Mouse (Mus musculus): Measurements from ENCODE around the gene Fgfrl1. TPM values are rescaled to one million over a fixed set of nuclear protein-coding genes. Genes with fewer than 3 reads are reported as not detected.
"Not testable (repeated sequence)": the region's sequence is repeated elsewhere in the genome, so short reads cannot be mapped to it uniquely, and the experiment has no call there.

Gene Fgfrl1
- polyA plus RNA-seq, 1 experiment from 2014 or later = 21.8 TPM

GRCm38 (mm10) chr5:108742596-108742995, 50.4 kb downstream of the Fgfrl1 start:
- no peaks in the 10 kb centered on the region for H3K27me3 ChIP-seq (replicated peaks)
- H3K36me3 ChIP-seq = no peaks in the 10 kb centered on the region
- ATAC-seq = no peak
- H3K4me1 ChIP-seq (replicated peaks) = no peaks in the 10 kb centered on the region
- H3K27ac ChIP-seq = no peak overlapping the region
- H3K4me3 ChIP-seq (replicated peaks) = no peak overlapping the region
- no peak overlapping the region for H3K4me2 ChIP-seq (replicated peaks)
- no peaks in the 10 kb centered on the region for H3K9me3 ChIP-seq
- no peak overlapping the region for H3K9ac ChIP-seq
- 63% methylated on average over 2 of the region's 2 CpGs for WGBS

DNA sequence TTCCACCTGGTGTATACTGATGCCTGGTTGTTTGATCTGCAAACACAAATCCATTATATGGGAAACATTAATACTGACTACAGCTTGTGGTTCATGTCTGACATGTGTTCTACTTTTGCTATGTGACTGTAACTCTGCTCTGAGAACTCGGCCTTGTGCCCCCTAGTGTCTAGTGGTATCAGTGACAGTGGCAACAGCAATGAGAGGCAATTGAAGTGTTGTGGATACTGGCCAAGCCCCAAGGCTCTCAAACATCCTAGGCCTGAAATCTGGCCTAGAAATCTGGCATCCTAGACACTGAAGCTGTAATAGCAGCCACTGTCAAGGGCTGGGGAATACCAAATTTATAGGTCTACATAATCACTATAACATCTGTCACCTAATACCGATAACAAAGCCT, 51.7 kb downstream of the Fgfrl1 start:
- no peaks in the 10 kb centered on the region for H3K4me1 ChIP-seq (replicated peaks)
- 58% methylated on average over 2 of the region's 2 CpGs for WGBS
- no peak overlapping the region for H3K4me2 ChIP-seq (replicated peaks)
- H3K27ac ChIP-seq = no peak overlapping the region
- no peak overlapping the region for H3K9ac ChIP-seq
- no peak overlapping the region for H3K4me3 ChIP-seq (replicated peaks)
- no peak for ATAC-seq
- H3K27me3 ChIP-seq (replicated peaks) = no peaks in the 10 kb centered on the region
- no peaks in the 10 kb centered on the region for H3K9me3 ChIP-seq
- H3K36me3 ChIP-seq = no peaks in the 10 kb centered on the region

- no peaks in the 10 kb centered on the region for H3K4me1 ChIP-seq (replicated peaks)
- no peaks in the 10 kb centered on the region for H3K9me3 ChIP-seq
- H3K4me2 ChIP-seq (replicated peaks) = no peak overlapping the region
- no peaks in the 10 kb centered on the region for H3K27me3 ChIP-seq (replicated peaks)
- ATAC-seq = peak; percentile 84
- no peak overlapping the region for H3K4me3 ChIP-seq (replicated peaks)
- no peaks in the 10 kb centered on the region for H3K36me3 ChIP-seq
- no peak overlapping the region for H3K9ac ChIP-seq
- H3K27ac ChIP-seq = no peak overlapping the region
- 76% methylated on average over 3 of the region's 3 CpGs for WGBS
Observed at GRCm38 (mm10) chr5:108744629-108745028, 52.4 kb downstream of the Fgfrl1 start.

DNA sequence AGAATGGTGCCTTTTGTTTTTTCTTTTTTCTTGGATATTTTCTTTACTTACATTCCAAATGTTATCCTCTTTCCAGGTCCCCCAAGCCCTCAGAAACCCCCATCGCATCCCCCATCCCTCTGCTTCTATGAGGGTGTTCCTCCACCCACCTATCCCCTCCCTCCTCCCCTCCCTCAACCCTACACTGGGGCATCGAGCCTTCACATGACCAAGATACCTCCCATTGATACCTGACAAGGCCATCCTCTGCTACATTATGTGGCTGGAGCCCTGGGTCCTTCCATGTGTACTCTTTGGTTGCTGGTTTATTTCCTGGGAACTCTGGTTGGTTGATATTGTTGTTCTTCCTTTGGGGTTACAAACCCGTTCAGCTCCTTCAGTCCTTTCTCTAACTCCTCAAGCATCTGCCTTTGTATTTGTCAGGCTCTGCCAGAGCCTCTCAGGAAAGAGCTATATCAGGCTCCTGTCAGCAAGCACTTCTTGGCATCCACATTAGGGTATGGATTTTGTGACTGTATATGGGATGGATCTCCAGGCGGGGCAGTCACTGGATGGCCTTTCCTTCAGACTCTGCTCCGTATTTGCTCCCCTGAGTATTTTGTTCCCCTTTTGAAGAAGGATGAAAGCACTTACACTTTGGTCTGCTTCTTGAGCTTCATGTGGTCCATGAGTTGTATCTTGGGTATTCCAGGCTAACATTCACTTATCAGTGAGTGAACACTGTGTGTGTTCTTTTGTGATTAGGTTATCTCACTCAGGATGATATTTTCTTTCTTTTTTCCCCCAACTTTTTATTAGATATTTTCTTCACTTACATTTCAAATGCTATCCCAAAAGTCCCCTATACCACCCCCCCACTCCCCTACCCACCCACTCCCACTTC, 58.4 kb downstream of the Fgfrl1 start:
- Histone ChIP-seq H3K4me3 (replicated peaks) (no peak overlapping the region), H3K9ac (no peak overlapping the region), H3K9me3 (no peaks in the 10 kb centered on the region), H3K4me1 (replicated peaks) (no peaks in the 10 kb centered on the region), H3K27me3 (replicated peaks) (no peaks in the 10 kb centered on the region), H3K27ac (no peak overlapping the region), H3K4me2 (replicated peaks) (no peak overlapping the region), H3K36me3 (no peaks in the 10 kb centered on the region)
- 78% methylated on average over 5 of the region's 5 CpGs for WGBS
- ATAC-seq = no peak

GRCm38 (mm10) chr5:108751258-108751657, 59.1 kb downstream of the Fgfrl1 start:
- H3K27me3 ChIP-seq (replicated peaks); H3K36me3 ChIP-seq; H3K4me1 ChIP-seq (replicated peaks); H3K4me3 ChIP-seq (replicated peaks); H3K9me3 ChIP-seq; H3K4me2 ChIP-seq (replicated peaks); ATAC-seq; H3K27ac ChIP-seq; H3K9ac ChIP-seq: not testable (repeated sequence)
- WGBS = 82% methylated on average over 4 of the region's 4 CpGs

Other genes starting within 250 kb of the Fgfrl1 start
- gene Mfsd7a, start 243.5 kb upstream of the Fgfrl1 start, polyA plus RNA-seq (2015; fragmentation: Nextera tagmentation; extraction: Ambion mirVana) = 0.16 and 0.38 TPM in 2 replicates
- gene Pcgf3, start 231.2 kb upstream of the Fgfrl1 start, polyA plus RNA-seq (2015; fragmentation: Nextera tagmentation; extraction: Ambion mirVana) = 18.0 and 19.5 TPM in 2 replicates
- 3.0 and 3.3 TPM in 2 replicates for gene Cplx1, start 142.4 kb upstream of the Fgfrl1 start, polyA plus RNA-seq (2015; fragmentation: Nextera tagmentation; extraction: Ambion mirVana)
- gene Gak, start 62.6 kb upstream of the Fgfrl1 start, polyA plus RNA-seq (2015; fragmentation: Nextera tagmentation; extraction: Ambion mirVana) = 63.4 and 70.1 TPM in 2 replicates
- 23.4 and 27.1 TPM in 2 replicates for gene Tmem175, start 62.6 kb upstream of the Fgfrl1 start, polyA plus RNA-seq (2015; fragmentation: Nextera tagmentation; extraction: Ambion mirVana)
- 12.0 and 12.8 TPM in 2 replicates for gene Idua, start 32.1 kb upstream of the Fgfrl1 start, polyA plus RNA-seq (2015; fragmentation: Nextera tagmentation; extraction: Ambion mirVana)
- gene Dgkq, start 22.7 kb upstream of the Fgfrl1 start, polyA plus RNA-seq (2015; fragmentation: Nextera tagmentation; extraction: Ambion mirVana) = 11.1 and 11.2 TPM in 2 replicates
- gene Slc26a1, start 16.8 kb upstream of the Fgfrl1 start, polyA plus RNA-seq (2015; fragmentation: Nextera tagmentation; extraction: Ambion mirVana) = 3.6 and 4.9 TPM in 2 replicates
- gene Rnf212, start 82.6 kb downstream of the Fgfrl1 start, polyA plus RNA-seq (2015; fragmentation: Nextera tagmentation; extraction: Ambion mirVana) = 0.16 and 0.51 TPM in 2 replicates
- gene Tmed11, start 103.0 kb downstream of the Fgfrl1 start, polyA plus RNA-seq (2015; fragmentation: Nextera tagmentation; extraction: Ambion mirVana) = 0.90 and 4.5 TPM in 2 replicates
- not detected in 2 replicates for gene Vmn2r8, start 116.5 kb downstream of the Fgfrl1 start, polyA plus RNA-seq (2015; fragmentation: Nextera tagmentation; extraction: Ambion mirVana)
- gene Vmn2r9, start 160.2 kb downstream of the Fgfrl1 start, polyA plus RNA-seq (2015; fragmentation: Nextera tagmentation; extraction: Ambion mirVana) = not detected in 2 replicates